Mouse (Mus musculus) layer of hippocampus, adult 2 months (tissue): ENCODE results near the gene Cpxm1. TPM values are rescaled to one million over a fixed set of nuclear protein-coding genes. Genes with fewer than 3 reads are reported as not detected.
A peak's percentile ranks its signal among the peaks of the same experiment; 100 is the strongest.

Experiments used
- DNase-seq, 2 experiments: peaks; one replicate each; pipeline ENCODE4 v3.0.0; 2022; ENCODE audit warnings: low spot score in 2 of 2
- H3K27ac ChIP-seq: fragments of 200-600 bp; 2 replicates; pipeline ENCODE4 v1.8.1; 2022
- H3K4me3 ChIP-seq: fragments of 200-600 bp; 2 replicates; pipeline ENCODE4 v1.8.1; 2022; ENCODE audit warnings: mild to moderate bottlenecking
- CTCF ChIP-seq: fragments of 200-600 bp; conservative IDR thresholded peaks from 2 replicates; pipeline ENCODE4 v1.8.1; 2022; ENCODE audit warnings: antibody characterized with exemption, mild to moderate bottlenecking, moderate library complexity
- long read RNA-seq, 2 experiments: library from polyadenylated mRNA; stranded (forward); transcript quantifications; one replicate each; pipeline ENCODE4 v2.0.0; 2021; ENCODE audit warnings: borderline mapping rate in 2 of 2
- total RNA-seq, 2 experiments: library from RNA; stranded (reverse); gene quantifications; 2 replicates each; pipeline ENCODE4 v1.2.3; 2021

The Cpxm1 gene
- total RNA-seq: 1 to 10 TPM; 6.6 to 7.5 TPM
- long read RNA-seq, experiment 1, transcript Cpxm1-201 (14 exons, 2,366 nt): major isoform, 5 of 7 reads
- long read RNA-seq, experiment 1, partial matches to known transcripts: 0 of 7 reads
- long read RNA-seq, experiment 1, other reads (novel, unspliced or antisense): 2 of 7 reads
- long read RNA-seq, experiment 2, partial matches to known transcripts: 1 of 3 reads
- long read RNA-seq, experiment 2, other reads (novel, unspliced or antisense): 0 of 3 reads

DNA sequence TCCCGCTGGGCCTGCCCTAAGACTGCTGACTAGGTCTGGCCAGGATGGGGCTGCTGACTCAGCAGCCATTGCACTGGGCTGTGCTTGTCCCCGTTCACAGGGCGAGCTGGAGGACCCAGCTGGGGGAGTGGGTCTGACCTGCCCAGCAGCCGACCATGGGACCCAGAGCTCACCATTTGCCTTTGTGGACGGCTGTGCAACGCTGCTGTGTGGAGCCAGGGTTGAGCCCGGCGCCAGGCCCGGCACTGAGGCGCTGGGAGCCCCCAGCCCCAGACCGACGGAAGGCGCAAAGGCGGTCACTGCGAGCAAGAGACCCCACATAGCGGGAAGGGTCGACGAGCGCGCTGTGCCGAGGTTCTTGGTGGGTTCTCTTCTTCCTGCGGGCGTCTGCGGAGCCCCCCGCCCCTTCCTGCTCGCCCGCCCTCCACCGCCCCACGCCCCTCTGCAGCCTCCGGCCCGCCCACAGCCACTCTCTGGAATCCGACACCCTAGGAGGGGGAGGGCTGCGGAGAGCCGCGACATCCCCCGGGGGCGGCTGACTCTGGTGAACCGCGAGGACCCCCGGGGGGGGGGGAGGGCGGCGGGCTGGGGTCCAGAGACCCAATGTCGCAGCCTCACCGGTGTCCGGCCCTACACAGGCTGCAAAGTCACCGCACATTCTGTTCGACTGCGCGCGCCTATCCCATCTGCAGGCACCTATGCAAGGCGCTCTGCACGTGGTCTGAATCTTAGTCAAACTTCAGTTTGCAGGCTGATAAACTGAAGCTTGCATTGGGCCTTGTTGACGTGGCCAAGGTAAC is at the start of gene Cpxm1:
Gene Cpxm1 (minus strand): TSS at position 389 of the 800 bp plus-strand sequence.
- no peak for TF ChIP-seq CTCF
- Histone ChIP-seq H3K4me3 (peak within 1 kb of the TSS; percentile 50), H3K27ac (0 out of 2 replicates have a peak within 1 kb of the TSS, but pooled peaks have one; percentile 23)
- no peak for DNase-seq

DNA sequence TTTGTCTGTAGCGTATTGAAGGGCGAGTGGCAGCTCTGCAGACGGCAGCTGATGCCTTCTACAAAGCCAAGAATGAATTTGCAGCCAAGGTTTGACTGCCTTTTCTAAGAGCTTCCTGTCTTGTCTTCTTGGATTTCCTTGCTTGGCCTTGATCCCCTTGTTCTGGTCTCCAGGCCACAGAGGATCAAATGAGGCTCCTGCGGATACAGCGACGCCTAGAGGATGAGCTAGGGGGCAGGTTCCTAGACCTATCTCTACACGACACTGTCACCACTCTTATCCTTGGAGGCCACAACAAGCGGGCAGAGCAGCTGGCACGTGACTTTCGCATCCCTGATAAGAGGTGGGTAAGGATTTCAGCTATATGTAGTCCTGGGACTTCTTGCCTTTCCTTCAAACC is 44.8 kb upstream of the Cpxm1 start:
- no peak overlapping the region for H3K27ac ChIP-seq
- no peak for DNase-seq
- no peak; the same call in 1 of the 2 replicates for TF ChIP-seq CTCF
- no peak overlapping the region for H3K4me3 ChIP-seq

DNA sequence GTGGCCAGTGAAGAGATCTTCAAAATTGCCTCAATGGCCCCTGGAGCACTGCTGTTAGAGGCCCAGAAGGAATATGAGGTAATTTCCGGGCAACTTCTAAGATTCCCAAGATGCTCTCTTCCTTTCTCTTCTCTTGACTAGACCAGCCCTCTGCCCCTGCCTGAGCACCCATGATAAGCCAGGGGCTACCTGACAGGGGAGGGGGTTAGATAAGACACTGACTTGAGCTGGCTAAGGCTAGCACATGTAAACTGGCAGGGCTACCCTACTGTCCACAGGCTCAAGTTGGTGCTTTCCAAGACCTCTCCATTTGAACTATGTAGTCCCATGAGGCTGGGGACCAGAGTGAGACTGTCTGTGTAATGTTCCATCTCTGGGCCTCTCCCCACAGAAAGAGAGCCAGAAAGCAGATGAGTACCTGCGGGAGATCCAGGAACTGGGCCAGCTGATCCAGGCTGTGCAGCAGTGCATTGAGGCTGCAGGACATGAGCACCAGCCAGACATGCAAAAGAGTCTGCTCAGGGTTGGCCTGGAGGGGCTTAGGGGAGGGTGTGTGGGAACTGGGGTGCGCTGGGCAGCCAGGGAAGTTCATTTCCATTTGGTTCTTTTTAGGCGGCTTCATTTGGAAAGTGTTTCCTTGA is 42.6 kb upstream of the Cpxm1 start:
- DNase-seq: no peak
- no peak overlapping the region for H3K27ac ChIP-seq
- no peak overlapping the region for H3K4me3 ChIP-seq
- no peak for TF ChIP-seq CTCF

DNA sequence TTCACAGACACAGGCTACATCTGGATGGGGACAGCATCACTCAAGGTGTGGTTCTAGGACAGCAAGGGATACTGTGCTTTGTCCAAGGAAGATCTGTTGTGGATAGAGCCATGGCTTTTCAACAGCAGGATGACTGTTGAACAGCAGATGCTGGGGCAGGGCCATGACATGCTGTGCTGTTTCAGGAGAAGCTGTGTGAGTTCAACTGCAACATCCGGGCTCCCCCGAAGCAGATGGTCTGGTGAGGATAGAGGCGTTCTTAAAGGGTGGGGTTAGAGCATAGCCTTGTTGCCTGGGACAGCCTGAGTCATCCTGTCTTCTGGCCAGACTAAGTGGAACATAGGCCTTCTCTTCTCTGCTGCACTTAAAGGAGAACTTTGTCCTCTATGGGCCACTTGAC is 41.5 kb upstream of the Cpxm1 start:
- Histone ChIP-seq H3K27ac (no peak overlapping the region; the same call in 1 of the 2 replicates), H3K4me3 (no peak overlapping the region)
- TF ChIP-seq CTCF: no peak
- DNase-seq: no peak

DNA sequence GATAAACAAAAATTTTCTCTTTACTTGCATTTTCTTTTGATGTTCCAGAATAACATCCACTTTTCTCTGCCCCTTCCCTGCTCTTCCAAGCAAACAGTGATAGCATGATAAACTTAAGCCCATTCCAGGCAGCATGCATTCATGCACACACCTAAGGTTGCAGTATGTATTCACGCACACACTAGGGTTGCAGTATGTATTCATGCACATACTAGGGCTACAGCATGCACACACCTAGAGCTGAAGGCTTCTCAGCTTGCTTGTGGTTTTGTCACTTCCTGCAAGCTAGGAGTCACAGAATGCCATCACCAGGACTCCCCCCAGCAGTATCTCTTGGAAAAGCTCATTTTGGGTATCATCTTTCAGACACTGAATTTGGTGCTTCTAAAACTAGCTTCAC is 39.4 kb upstream of the Cpxm1 start:
- TF ChIP-seq CTCF: no peak
- no peak overlapping the region for H3K4me3 ChIP-seq
- DNase-seq: no peak
- no peak overlapping the region for H3K27ac ChIP-seq

DNA sequence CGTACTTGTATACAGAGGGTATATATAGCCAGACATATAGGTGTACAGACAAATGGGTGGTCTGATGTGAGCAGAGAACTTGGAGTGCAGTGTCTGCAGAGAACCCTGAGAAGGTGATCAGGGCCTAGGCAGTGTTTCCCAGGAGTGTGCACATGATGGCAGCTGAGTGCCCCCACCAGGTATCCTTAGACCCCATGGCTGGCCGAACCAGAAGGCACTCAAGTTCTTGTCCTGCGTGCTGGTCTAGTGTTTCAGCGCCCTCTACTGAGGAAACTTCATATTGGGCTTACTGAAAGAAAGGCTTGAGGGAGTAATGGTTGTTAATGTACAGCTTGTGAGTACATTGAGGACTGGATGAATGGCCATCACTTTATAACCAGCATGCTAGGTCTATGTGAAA is 35.8 kb upstream of the Cpxm1 start:
- H3K27ac ChIP-seq: no peak overlapping the region
- peak; percentile 81 for TF ChIP-seq CTCF
- H3K4me3 ChIP-seq: no peak overlapping the region
- peak in 1 of 2 experiments; percentile 57 for DNase-seq

DNA sequence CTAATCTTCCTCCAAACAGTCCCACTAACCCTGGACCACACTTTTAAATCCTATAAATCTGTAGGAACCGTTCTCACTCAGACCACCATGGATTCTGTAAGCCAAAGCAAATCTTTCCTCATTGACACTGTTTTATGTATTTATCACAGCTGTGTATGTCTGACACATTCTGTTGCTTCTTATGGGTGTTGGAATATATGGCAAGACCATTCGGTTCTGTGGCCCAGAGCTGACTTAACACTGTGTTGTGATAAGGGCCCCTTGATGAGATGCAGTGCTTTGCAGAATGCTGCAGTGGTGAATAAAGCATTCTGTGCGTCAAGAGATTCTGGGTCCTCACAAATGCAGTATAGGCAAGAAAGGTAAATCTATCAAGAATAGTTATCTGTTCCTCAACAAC is 34.8 kb upstream of the Cpxm1 start:
- TF ChIP-seq CTCF: no peak
- no peak overlapping the region for H3K27ac ChIP-seq
- no peak overlapping the region for H3K4me3 ChIP-seq
- no peak for DNase-seq

DNA sequence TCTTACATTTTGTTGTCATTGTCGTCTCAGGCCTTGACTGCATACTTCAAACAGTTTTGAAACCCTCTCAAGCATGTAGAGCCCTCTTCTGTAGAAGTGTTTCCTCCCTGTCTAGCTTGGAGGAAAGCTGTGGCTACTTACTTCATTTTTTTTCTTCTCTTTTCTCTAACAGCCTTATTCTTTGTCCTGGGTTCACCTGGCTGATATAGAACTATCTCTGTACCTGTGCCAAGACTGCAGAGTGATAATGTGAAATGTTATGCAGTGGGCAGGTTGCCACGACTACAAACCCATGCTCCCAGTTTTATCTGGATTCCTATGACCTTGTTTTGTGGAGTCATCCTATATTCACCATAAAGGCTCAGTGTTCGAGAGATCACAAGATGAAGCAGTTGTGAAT is 33.1 kb upstream of the Cpxm1 start:
- no peak for TF ChIP-seq CTCF
- no peak overlapping the region for H3K4me3 ChIP-seq
- peak overlapping the region; percentile 33; the same call in 1 of the 2 replicates for H3K27ac ChIP-seq
- DNase-seq: no peak

DNA sequence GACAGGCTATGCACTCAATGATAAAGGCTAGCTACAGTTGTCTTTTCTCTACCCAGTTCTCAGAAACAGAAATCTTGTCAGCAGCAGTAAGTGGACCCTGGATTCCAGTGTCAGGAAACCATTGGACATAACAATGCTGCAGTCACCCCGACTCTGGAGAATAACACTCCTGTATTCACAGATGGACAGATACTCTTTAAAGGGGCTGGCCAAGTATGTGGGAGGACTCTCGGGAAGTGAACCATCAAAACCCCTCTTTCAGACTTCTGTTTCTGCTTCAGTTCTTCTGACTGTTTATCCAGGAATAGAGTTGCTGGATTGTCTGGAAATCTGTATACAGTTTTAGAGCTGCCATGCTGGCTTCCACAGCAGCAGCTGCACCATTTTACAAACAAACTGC is 32.5 kb upstream of the Cpxm1 start:
- no peak overlapping the region for H3K4me3 ChIP-seq
- peak overlapping the region; percentile 33; the same call in 1 of the 2 replicates for H3K27ac ChIP-seq
- no peak for TF ChIP-seq CTCF
- no peak for DNase-seq

DNA sequence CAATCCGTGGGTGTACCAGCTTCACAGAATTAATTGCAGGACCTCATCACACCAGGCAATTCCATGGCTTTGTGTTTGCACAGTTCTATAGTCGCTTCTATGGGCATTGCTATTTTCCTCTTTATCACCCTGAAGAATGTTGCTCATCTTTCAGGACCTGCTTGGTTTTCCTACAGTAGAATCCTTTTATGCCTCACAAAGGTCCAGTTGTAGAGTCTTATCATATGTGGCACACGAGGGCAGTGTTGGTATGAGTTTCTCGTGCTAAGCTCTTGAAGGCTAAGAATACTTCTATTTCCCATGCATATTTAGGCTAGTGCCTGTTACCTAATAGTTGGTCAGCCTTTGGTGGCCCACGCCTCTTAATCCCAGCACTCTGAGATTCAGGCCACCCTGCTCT is 27.7 kb upstream of the Cpxm1 start:
- no peak for DNase-seq
- Histone ChIP-seq H3K4me3 (peak overlapping the region; percentile 76), H3K27ac (peak overlapping the region; percentile 99)
- peak; percentile 48 for TF ChIP-seq CTCF

DNA sequence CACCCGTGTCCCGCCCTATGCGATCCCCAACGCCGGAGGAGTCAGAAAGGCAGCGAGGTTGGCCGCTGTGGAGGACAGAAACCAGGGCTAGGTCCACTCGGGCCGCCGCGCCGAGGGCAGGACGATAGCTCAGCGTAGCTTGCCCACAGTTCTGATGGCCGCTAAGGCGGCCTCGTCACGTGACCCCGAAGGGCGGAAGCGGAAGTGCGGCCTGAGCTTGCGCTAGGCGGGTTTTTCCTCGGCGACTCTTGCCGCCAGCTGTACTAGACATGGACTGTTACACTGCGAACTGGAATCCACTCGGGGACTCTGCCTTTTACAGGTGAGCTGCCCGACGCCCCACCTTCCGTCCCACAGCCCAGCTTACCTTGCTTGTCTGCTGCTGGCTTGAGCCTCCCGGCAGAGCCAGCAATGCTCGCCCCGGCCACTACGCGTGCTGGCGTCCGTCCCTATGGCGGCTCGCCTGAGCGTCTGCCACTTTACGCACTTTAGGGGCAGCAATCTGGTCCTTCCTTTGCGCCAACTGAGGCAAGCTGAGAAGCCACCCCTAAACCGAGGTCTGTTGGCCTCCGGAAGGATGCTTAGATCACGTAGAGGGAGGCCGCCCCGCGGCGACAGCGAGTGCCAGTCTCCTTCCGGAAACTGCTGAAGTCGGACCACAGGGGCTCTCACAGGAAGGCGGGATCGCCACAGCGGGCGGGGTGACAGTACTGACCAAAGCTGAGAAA is 26.9 kb upstream of the Cpxm1 start, which contains the start of the genes Vps16 and Pced1a:
Gene Vps16 (plus strand): TSS at position 214 of the 728 bp plus-strand sequence.
Gene Pced1a (minus strand): TSS at position 576 of the 728 bp plus-strand sequence.
- Histone ChIP-seq H3K4me3 (peak within 1 kb of the TSS; percentile 76), H3K27ac (peak within 1 kb of the TSS; percentile 99)
- DNase-seq: peak; percentile 91 to 92
- peak; percentile 80 for TF ChIP-seq CTCF

DNA sequence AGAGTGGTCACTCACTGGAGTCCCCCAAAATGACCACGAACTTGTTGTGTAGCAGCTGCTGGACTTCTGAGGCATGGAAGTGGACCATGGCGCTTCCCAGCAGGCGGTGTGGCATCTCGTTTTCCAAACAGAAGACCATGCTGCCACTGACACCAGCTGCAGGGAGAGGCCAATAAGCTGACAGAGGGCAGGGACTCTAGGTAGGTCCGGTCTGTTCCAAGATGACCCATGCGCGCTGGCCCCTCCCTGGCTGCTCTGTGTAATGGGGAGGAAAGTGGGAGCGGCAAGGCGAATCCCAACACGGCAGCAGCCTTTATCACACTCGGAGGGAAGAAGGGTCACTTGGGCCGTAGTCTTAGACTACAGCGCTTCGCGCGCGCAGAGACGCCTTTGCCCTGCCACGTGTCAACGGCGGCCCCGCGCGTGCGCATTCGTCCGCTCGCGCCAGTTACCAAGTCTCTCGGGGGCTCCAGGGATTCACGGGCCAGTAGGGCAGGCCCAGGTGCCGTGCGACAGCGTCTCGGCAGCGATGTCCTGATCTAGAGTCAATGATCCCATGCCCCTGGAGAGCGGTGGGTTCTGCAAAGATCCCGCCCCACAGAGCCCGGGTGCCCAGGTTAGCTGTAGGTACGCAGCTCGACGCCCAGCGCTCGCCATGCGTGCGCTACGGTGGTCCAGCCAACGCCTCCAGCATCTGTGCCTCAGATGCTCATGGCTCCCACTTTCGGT is 26.2 kb upstream of the Cpxm1 start:
- H3K27ac ChIP-seq: peak overlapping the region; percentile 99
- no peak for TF ChIP-seq CTCF
- DNase-seq: peak; percentile 56 to 73
- peak overlapping the region; percentile 76 for H3K4me3 ChIP-seq
